Mouse (Mus musculus): Measurements from ENCODE around the gene Ints5. TPM values are rescaled to one million over a fixed set of nuclear protein-coding genes. Genes with fewer than 3 reads are reported as not detected.
"Not testable (repeated sequence)": the region's sequence is repeated elsewhere in the genome, so short reads cannot be mapped to it uniquely, and the experiment has no call there.

Gene Ints5
- polyA plus RNA-seq (2015; fragmentation: Nextera tagmentation; extraction: Ambion mirVana): 37.9 and 44.5 TPM in 2 replicates

- Histone ChIP-seq H3K36me3 (ENCODE audit: poor library complexity, severe bottlenecking) (peaks cover 40% of the 10 kb centered on the region), H3K4me3 (peak within 1 kb of the TSS; percentile 93), H3K9ac (peak within 1 kb of the TSS; percentile 96), H3K27ac (peak within 1 kb of the TSS; percentile 78), H3K4me1 (peaks cover 31% of the 10 kb centered on the region), H3K9me3 (replicated peaks) (no peaks in the 10 kb centered on the region), H3K4me2 (peak within 1 kb of the TSS; percentile 87), H3K27me3 (no peaks in the 10 kb centered on the region)
- peak; percentile 72 for ATAC-seq
- WGBS: 4% methylated on average over 49 of the region's 54 CpGs
Observed at GRCm38 (mm10) chr19:8892829-8893766, at the start of gene Ints5. Ints5 (plus strand) TSS chr19:8893005.

DNA sequence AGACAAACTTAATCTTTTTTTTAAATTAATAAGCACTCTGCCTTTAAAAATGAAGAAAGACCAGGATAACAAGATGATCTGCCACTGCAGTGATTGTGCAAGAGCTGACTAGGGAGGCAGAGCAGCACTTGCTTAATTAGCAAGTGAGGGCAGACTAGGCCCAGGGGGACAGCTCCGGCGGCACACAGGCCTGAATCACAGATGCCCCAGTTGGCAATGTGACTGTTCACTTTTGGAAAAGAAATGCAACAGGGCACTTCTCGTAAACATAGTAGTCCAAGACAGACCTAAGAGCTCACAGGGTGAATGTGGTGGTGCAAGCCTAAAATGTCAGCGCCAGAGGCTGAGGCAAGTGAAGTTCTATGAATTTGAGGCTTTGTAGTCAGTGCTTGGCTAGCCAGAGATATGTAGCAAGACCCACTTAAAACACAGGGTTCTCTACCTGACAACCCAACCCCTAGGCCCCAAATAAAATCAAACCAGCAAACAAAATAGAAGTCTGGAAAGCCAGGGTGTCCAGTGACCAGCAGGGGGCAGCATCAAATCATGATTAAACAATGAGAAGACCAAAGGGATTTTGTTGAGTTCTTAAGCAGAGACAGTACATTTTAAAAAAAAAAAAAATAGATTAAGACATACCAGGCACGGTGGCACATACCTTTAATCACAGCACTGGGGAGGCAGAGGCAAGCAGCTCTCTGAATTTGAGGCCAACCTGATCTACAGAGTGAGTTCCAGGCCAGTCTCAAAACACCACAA, 48.3 kb upstream of the Ints5 start:
- Histone ChIP-seq H3K4me1 (peaks cover 17% of the 10 kb centered on the region), H3K36me3 (ENCODE audit: poor library complexity, severe bottlenecking) (peaks cover 50% of the 10 kb centered on the region), H3K9me3 (replicated peaks) (no peaks in the 10 kb centered on the region), H3K9ac (no peak overlapping the region), H3K27me3 (no peaks in the 10 kb centered on the region), H3K4me3 (no peak overlapping the region), H3K4me2 (no peak overlapping the region), H3K27ac (no peak overlapping the region)
- 69% methylated on average over 5 of the region's 5 CpGs for WGBS
- ATAC-seq: no peak

DNA sequence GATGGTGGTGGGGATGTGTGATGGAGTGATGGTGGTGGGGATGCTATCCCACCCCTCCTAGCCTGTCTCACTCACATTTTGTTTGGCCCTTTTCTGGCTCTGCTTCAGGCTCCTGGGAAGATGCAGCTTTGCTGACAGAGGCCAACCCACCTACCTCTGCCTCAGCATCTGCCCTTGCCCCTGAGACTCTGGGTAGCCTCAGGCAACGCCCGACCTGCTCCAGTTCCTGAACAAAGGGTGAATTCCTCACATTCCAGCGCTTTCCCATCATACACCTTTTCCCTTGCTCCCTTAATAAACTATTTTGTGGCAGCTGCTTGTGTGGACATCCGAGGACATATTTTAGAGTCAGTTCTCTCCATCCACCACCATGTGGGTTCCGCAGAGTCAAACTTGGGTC, 44.4 kb upstream of the Ints5 start:
- Histone ChIP-seq H3K4me1 (0 out of 2 replicates have a peak, but pooled peaks cover 3% of the 10 kb centered on the region), H3K27me3 (no peaks in the 10 kb centered on the region), H3K27ac (no peak overlapping the region), H3K4me2 (no peak overlapping the region), H3K9me3 (replicated peaks) (no peaks in the 10 kb centered on the region), H3K4me3 (no peak overlapping the region), H3K9ac (no peak overlapping the region), H3K36me3 (ENCODE audit: poor library complexity, severe bottlenecking) (peaks cover 40% of the 10 kb centered on the region)
- no peak for ATAC-seq
- 70% methylated on average over 5 of the region's 5 CpGs for WGBS

DNA sequence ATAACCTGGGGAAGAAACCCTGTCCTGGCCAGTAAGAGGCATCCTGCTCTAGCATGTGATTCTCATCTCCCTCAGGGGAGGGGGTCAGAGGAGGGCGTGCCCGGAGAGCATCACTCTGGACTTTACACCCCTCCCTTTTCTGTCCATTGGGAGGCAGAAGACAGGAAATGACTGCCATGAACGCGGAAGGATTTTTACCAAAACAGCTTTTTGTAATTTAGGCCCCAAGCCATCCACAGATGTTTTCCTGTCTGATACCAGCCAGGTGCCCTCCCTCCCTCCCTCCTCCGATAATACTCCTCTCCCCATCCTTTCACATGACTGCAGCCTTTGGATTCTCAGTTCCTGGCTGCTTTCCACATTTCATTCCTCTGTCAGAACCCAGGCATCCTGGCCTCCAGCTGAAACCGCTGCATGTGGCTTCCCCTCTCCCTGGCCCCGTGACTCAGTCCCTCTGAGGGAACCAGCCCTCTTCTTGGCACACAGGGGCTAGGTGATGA, 42.4 kb upstream of the Ints5 start, which contains the start of gene Lrrn4cl:
Gene Lrrn4cl (plus strand): TSS at position 367 of the 500 bp plus-strand sequence.
- H3K27me3 ChIP-seq: no peaks in the 10 kb centered on the region
- ATAC-seq: no peak
- no peaks in the 10 kb centered on the region for H3K9me3 ChIP-seq (replicated peaks)
- H3K4me1 ChIP-seq: 0 out of 2 replicates have a peak, but pooled peaks cover 3% of the 10 kb centered on the region
- WGBS: 36% methylated on average over 7 of the region's 7 CpGs
- peaks cover 35% of the 10 kb centered on the region for H3K36me3 ChIP-seq (ENCODE audit: poor library complexity, severe bottlenecking)
- H3K4me3 ChIP-seq: no peak within 1 kb of the TSS
- peak within 1 kb of the TSS; percentile 8; the same call in 1 of the 2 replicates for H3K9ac ChIP-seq
- no peak within 1 kb of the TSS for H3K27ac ChIP-seq
- no peak within 1 kb of the TSS for H3K4me2 ChIP-seq

DNA sequence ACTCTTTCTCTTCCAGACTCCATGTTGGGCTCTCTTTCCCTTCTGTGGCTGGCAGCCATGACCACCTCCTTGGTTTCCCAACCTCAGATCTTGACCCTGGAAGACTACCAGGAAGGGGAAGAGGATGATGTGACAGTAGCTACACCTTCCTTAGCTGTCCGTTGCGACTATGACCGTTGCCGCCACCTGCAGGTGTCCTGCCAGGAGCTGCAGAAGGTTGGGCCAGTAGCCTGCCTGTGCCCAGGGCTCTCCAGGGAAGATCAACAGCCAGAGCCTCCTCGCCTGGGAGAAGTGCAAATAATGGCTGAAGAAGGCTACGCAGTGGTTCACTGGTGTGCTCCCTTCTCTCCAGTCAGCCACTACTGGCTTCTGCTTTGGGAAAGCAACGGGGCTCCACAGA, 41.2 kb upstream of the Ints5 start:
- no peak for ATAC-seq
- Histone ChIP-seq H3K9me3 (replicated peaks) (no peaks in the 10 kb centered on the region), H3K4me3 (no peak overlapping the region), H3K27me3 (no peaks in the 10 kb centered on the region), H3K4me1 (0 out of 2 replicates have a peak, but pooled peaks cover 3% of the 10 kb centered on the region), H3K4me2 (no peak overlapping the region), H3K36me3 (ENCODE audit: poor library complexity, severe bottlenecking) (peaks cover 24% of the 10 kb centered on the region), H3K9ac (no peak overlapping the region), H3K27ac (no peak overlapping the region)
- WGBS: 47% methylated on average over 7 of the region's 7 CpGs

- Histone ChIP-seq H3K9ac (no peak overlapping the region), H3K4me3 (no peak overlapping the region), H3K9me3 (replicated peaks) (no peaks in the 10 kb centered on the region), H3K4me1 (0 out of 2 replicates have a peak, but pooled peaks cover 3% of the 10 kb centered on the region), H3K36me3 (ENCODE audit: poor library complexity, severe bottlenecking) (peaks cover 16% of the 10 kb centered on the region), H3K27ac (no peak overlapping the region), H3K27me3 (no peaks in the 10 kb centered on the region), H3K4me2 (no peak overlapping the region)
- no peak for ATAC-seq
- 67% methylated on average over 10 of the region's 10 CpGs for WGBS
Observed at GRCm38 (mm10) chr19:8852236-8852928, 40.4 kb upstream of the Ints5 start.

DNA sequence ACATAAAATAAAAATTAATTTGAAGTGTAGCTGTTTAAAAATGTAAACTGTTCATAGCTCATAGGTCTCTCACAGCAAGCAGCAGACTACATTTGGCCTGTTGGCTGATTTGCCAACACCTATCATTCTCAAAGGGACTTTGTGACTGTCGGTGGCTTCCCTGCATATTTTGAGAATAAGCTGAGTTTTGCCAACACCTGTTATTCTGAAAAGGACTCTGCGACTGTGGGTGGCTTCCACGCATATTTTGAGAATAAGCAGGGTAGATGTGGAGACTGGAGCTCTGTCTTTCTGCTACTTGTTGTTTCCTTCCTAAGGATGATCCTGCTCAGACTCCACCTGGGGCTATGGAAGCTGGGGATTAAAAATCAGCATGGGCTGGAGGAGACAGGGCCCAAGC, 39.7 kb upstream of the Ints5 start:
- Histone ChIP-seq H3K36me3 (ENCODE audit: poor library complexity, severe bottlenecking) (peaks cover 9% of the 10 kb centered on the region), H3K4me3 (no peak overlapping the region), H3K4me2 (no peak overlapping the region), H3K27ac (no peak overlapping the region), H3K4me1 (0 out of 2 replicates have a peak, but pooled peaks cover 3% of the 10 kb centered on the region), H3K9me3 (replicated peaks) (no peaks in the 10 kb centered on the region), H3K27me3 (no peaks in the 10 kb centered on the region), H3K9ac (no peak overlapping the region)
- WGBS: 87% methylated on average over 3 of the region's 3 CpGs
- ATAC-seq: no peak

- H3K4me3 ChIP-seq: no peak overlapping the region
- ATAC-seq: no peak
- H3K27me3 ChIP-seq: no peaks in the 10 kb centered on the region
- no peaks in the 10 kb centered on the region for H3K4me1 ChIP-seq
- no peak overlapping the region for H3K9ac ChIP-seq
- H3K9me3 ChIP-seq (replicated peaks): no peaks in the 10 kb centered on the region
- H3K36me3 ChIP-seq (ENCODE audit: poor library complexity, severe bottlenecking): no peaks in the 10 kb centered on the region
- H3K27ac ChIP-seq: no peak overlapping the region
- H3K4me2 ChIP-seq: no peak overlapping the region
- 42% methylated on average over 4 of the region's 4 CpGs for WGBS
Observed at GRCm38 (mm10) chr19:8857689-8858088, 35.1 kb upstream of the Ints5 start.

- no peaks in the 10 kb centered on the region for H3K4me1 ChIP-seq
- ATAC-seq: no peak
- no peaks in the 10 kb centered on the region for H3K36me3 ChIP-seq (ENCODE audit: poor library complexity, severe bottlenecking)
Observed at GRCm38 (mm10) chr19:8859018-8859417, 33.8 kb upstream of the Ints5 start.

GRCm38 (mm10) chr19:8864265-8864664, 28.5 kb upstream of the Ints5 start:
- Histone ChIP-seq H3K9ac (no peak overlapping the region), H3K36me3 (ENCODE audit: poor library complexity, severe bottlenecking) (no peaks in the 10 kb centered on the region), H3K4me1 (no peaks in the 10 kb centered on the region), H3K27ac (no peak overlapping the region), H3K4me2 (no peak overlapping the region), H3K9me3 (replicated peaks) (no peaks in the 10 kb centered on the region), H3K4me3 (no peak overlapping the region), H3K27me3 (no peaks in the 10 kb centered on the region)
- WGBS: 84% methylated on average over 6 of the region's 6 CpGs
- no peak for ATAC-seq

More at GRCm38 (mm10) chr19:8859018-8859417, 33.8 kb upstream of the Ints5 start:
- H3K9ac ChIP-seq: no peak overlapping the region
- 10% methylated on average over 1 of the region's 1 CpGs for WGBS
- H3K4me2 ChIP-seq: no peak overlapping the region
- H3K4me3 ChIP-seq: no peak overlapping the region
- H3K27ac ChIP-seq: no peak overlapping the region
- no peaks in the 10 kb centered on the region for H3K9me3 ChIP-seq (replicated peaks)
- no peaks in the 10 kb centered on the region for H3K27me3 ChIP-seq

GRCm38 (mm10) chr19:8870381-8870780, 22.4 kb upstream of the Ints5 start:
- peak overlapping the region; percentile 98; the same call in 1 of the 2 replicates for H3K4me3 ChIP-seq
- not testable (repeated sequence) for H3K9ac ChIP-seq; H3K27ac ChIP-seq; H3K9me3 ChIP-seq (replicated peaks); ATAC-seq; H3K27me3 ChIP-seq
- H3K4me1 ChIP-seq: peaks cover 13% of the 10 kb centered on the region
- peak overlapping the region; percentile 96; the same call in 1 of the 2 replicates for H3K4me2 ChIP-seq
- H3K36me3 ChIP-seq (ENCODE audit: poor library complexity, severe bottlenecking): peaks cover 24% of the 10 kb centered on the region
- 64% methylated on average over 3 of the region's 3 CpGs for WGBS

Measured in forebrain, embryonic 13.5 days (tissue).